Mouse (Mus musculus) liver, adult 2 months (tissue): ENCODE measurements around the gene Pkd2l1. TPM values are rescaled to one million over a fixed set of nuclear protein-coding genes. Genes with fewer than 3 reads are reported as not detected.

Experiments
- DNase-seq: peaks from one replicate; pipeline ENCODE4 v3.0.0-alpha.2; 2011; ENCODE audit warnings: low read depth, low spot score; ENCODE audit errors: extremely low read depth
- H3K27ac ChIP-seq: fragments of 200-500 bp; replicated peaks from 2 replicates; pipeline ENCODE4 v1.5.1; 2012; ENCODE audit warnings: low read depth, mild to moderate bottlenecking, control low read depth, inconsistent platforms, low read length; ENCODE audit not compliant: insufficient read depth
- H3K27me3 ChIP-seq: fragments of 200-500 bp; 2 replicates; pipeline ENCODE4 v1.6.1; 2012; ENCODE audit warnings: mild to moderate bottlenecking, moderate library complexity, low read length, inconsistent platforms; ENCODE audit not compliant: control insufficient read depth, insufficient read depth
- H3K36me3 ChIP-seq: fragments of 200-500 bp; 2 replicates; pipeline ENCODE4 v1.6.1; 2012; ENCODE audit warnings: low read length, inconsistent platforms; ENCODE audit not compliant: control insufficient read depth, insufficient read depth
- H3K4me1 ChIP-seq: fragments of 200-500 bp; 2 replicates; pipeline ENCODE4 v1.6.1; 2011; ENCODE audit warnings: low read length; ENCODE audit not compliant: control insufficient read depth, insufficient read depth
- H3K4me3 ChIP-seq: fragments of 200-500 bp; 2 replicates; pipeline ENCODE4 v1.5.1; 2011; ENCODE audit warnings: low read depth, mild to moderate bottlenecking, control low read depth, low read length, moderate library complexity; ENCODE audit not compliant: insufficient read depth
- H3K79me2 ChIP-seq: fragments of 200-500 bp; 2 replicates; pipeline ENCODE4 v1.6.1; 2012; ENCODE audit warnings: inconsistent platforms, mild to moderate bottlenecking, low read length, moderate library complexity; ENCODE audit not compliant: control insufficient read depth, insufficient read depth
- H3K9ac ChIP-seq: fragments of 200-500 bp; 2 replicates; pipeline ENCODE4 v1.6.1; 2012; ENCODE audit warnings: low read depth, mild to moderate bottlenecking, control low read depth, inconsistent platforms, low read length
- CTCF ChIP-seq: fragments of 200-500 bp; IDR thresholded peaks from 2 replicates; pipeline ENCODE4 v1.5.1; 2011; ENCODE audit warnings: low read depth, low read length, control low read depth
- POLR2A ChIP-seq: fragments of 200-500 bp; IDR thresholded peaks from 2 replicates; pipeline ENCODE4 v1.6.1; 2011; ENCODE audit warnings: low read length, control low read depth; ENCODE audit not compliant: insufficient read depth; ENCODE audit errors: extremely low read depth
- WGBS: fragments of 180-500 bp; shearing (Covaris S2); methylation state at CpG from one replicate; pipeline ENCODE4 v1.1.7; 2018; 5-methylcytosine and 5-hydroxymethylcytosine counted together
- polyA plus RNA-seq: library from polyadenylated mRNA; depleted of rRNA; stranded (reverse); fragments of >200 nt; gene quantifications from 2 replicates; pipeline ENCODE4 v1.2.3, GENCODE M21; 2012; rRNA removed
- total RNA-seq: library from RNA; depleted of rRNA; stranded (reverse); fragments of >200 nt; gene quantifications from 2 replicates; pipeline ENCODE4 v1.2.3, GENCODE M21; 2014; rRNA removed

The Pkd2l1 gene
- total RNA-seq (not detected in 2 replicates), polyA plus RNA-seq (not detected in 2 replicates)

- Histone ChIP-seq H3K4me3 (no peak within 1 kb of the TSS), H3K4me1 (no peaks in the 10 kb centered on the region), H3K27ac (no peak within 1 kb of the TSS), H3K27me3 (0 out of 2 replicates have a peak, but pooled peaks cover 7% of the 10 kb centered on the region), H3K36me3 (no peaks in the 10 kb centered on the region), H3K9ac (no peak within 1 kb of the TSS), H3K79me2 (no peaks in the 10 kb centered on the region)
- no peak for DNase-seq
- WGBS = 28% methylated on average over 3 of the region's 3 CpGs
- TF ChIP-seq POLR2A = no peak
- TF ChIP-seq CTCF = no peak
Observed at GRCm38 (mm10) chr19:44192342-44192741, at the start of gene Pkd2l1. TSS of gene Pkd2l1 (minus strand) at chr19:44192442.

GRCm38 (mm10) chr19:44238906-44239305 is 46.7 kb upstream of the Pkd2l1 start:
- no peak overlapping the region for H3K27ac ChIP-seq
- no peak overlapping the region for H3K4me3 ChIP-seq
- TF ChIP-seq POLR2A = no peak
- no peak for TF ChIP-seq CTCF
- H3K9ac ChIP-seq = no peak overlapping the region
- 90% methylated on average over 2 of the region's 2 CpGs for WGBS
- H3K4me1 ChIP-seq = no peaks in the 10 kb centered on the region
- H3K36me3 ChIP-seq = no peaks in the 10 kb centered on the region
- no peaks in the 10 kb centered on the region for H3K79me2 ChIP-seq
- no peak for DNase-seq
- peaks cover 10% of the 10 kb centered on the region; the same call in 1 of the 2 replicates for H3K27me3 ChIP-seq

- no peaks in the 10 kb centered on the region for H3K36me3 ChIP-seq
- no peak for DNase-seq
- H3K27ac ChIP-seq = no peak overlapping the region
- TF ChIP-seq POLR2A = no peak
- TF ChIP-seq CTCF = no peak
- H3K79me2 ChIP-seq = no peaks in the 10 kb centered on the region
- H3K27me3 ChIP-seq = peaks cover 6% of the 10 kb centered on the region; the same call in 1 of the 2 replicates
- no peak overlapping the region for H3K4me3 ChIP-seq
- H3K9ac ChIP-seq = no peak overlapping the region
- no peaks in the 10 kb centered on the region for H3K4me1 ChIP-seq
- WGBS = 11% methylated on average over 19 of the region's 19 CpGs
Observed at GRCm38 (mm10) chr19:44237471-44238006, 45.3 kb upstream of the Pkd2l1 start.

DNA sequence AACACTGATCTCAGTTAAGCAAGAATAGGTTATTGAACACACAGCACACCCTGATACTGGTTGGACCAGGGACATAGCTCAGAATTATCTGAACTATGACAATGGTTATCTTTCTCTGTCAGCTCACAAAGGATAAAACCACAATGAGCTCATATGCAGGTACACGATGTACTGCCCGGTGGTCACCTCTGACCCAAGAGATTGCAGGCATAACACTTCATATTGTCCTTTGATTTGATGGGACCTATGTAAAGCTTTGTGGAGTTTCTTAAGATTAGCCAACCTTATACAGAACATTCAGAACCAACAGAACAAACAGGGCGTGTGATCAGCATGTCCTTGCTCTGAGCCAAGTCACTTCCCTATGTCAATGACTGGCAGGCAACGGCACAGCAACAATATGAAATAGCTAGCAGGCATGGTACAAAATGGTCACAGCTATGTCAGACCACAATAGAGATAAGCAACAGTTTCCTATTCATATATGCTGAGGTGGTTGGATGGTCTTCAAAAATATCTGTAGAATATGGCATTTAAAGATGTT is 39.4 kb upstream of the Pkd2l1 start:
- no peak for DNase-seq
- 86% methylated on average over 4 of the region's 4 CpGs for WGBS
- Histone ChIP-seq H3K79me2 (no peaks in the 10 kb centered on the region), H3K9ac (no peak overlapping the region), H3K27me3 (peaks cover 8% of the 10 kb centered on the region; the same call in 1 of the 2 replicates), H3K4me1 (no peaks in the 10 kb centered on the region), H3K27ac (no peak overlapping the region), H3K36me3 (no peaks in the 10 kb centered on the region), H3K4me3 (no peak overlapping the region)
- TF ChIP-seq POLR2A (no peak), CTCF (no peak)

DNA sequence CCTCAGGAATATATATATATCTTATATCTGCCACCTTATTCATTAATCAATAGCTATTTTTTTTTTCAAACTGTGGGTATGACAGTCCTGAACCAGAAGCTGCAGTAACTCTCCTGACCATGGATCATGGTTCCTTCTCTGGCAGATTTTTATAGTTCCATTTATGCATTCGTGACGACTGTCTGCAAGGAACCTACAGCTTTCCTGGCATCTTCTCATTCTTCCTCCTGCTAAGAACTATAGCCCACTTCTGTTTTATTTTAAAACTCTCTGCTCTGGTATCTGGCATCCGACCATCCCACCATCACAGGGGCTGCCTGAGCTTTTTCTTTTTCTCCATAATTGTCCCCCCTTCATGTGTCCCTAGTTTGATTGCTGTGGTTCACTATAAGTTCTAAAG is 38.0 kb upstream of the Pkd2l1 start:
- no peak for TF ChIP-seq CTCF
- TF ChIP-seq POLR2A = no peak
- 71% methylated on average over 3 of the region's 3 CpGs for WGBS
- H3K79me2 ChIP-seq = no peaks in the 10 kb centered on the region
- no peak overlapping the region for H3K4me3 ChIP-seq
- H3K9ac ChIP-seq = no peak overlapping the region
- H3K36me3 ChIP-seq = no peaks in the 10 kb centered on the region
- DNase-seq = no peak
- no peaks in the 10 kb centered on the region for H3K4me1 ChIP-seq
- no peak overlapping the region for H3K27ac ChIP-seq
- H3K27me3 ChIP-seq = peaks cover 12% of the 10 kb centered on the region

DNA sequence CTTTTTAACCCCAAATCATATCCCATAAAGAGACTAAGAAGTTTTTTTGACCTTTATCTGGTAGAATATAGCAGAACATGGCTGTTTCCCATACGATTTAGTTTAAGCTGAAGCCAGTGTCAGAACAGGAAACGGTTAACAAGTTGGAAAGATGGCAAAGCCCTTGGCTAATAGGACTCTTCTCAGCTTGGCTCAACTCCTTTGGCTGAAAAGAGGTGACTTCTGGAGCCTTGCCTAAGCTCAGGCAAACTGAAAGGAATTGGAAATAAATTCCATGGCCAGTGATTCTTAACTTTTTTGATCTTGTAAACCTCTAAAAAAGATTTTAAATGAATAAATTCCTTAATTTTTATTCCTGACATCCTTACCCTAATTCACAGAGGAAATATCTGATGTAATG is 37.5 kb upstream of the Pkd2l1 start:
- no peak overlapping the region for H3K9ac ChIP-seq
- TF ChIP-seq CTCF (no peak), POLR2A (no peak)
- no peaks in the 10 kb centered on the region for H3K4me1 ChIP-seq
- H3K4me3 ChIP-seq = no peak overlapping the region
- no peaks in the 10 kb centered on the region for H3K79me2 ChIP-seq
- no peak for DNase-seq
- no peaks in the 10 kb centered on the region for H3K36me3 ChIP-seq
- peaks cover 14% of the 10 kb centered on the region for H3K27me3 ChIP-seq
- 74% methylated on average over 2 of the region's 2 CpGs for whole genome bisulfite sequencing
- H3K27ac ChIP-seq = no peak overlapping the region
